Mouse (Mus musculus): ENCODE data around the gene Mesp1.
"Not testable (repeated sequence)": the region's sequence is repeated elsewhere in the genome, so short reads cannot be mapped to it uniquely, and the experiment has no call there.

Mesp1 gene

GRCm38 (mm10) chr7:79793688-79794087, at the start of gene Mesp1:
Mesp1 (minus strand) TSS chr7:79793788.
- no peak for DNase-seq

- no peak for DNase-seq
These were observed 48.6 kb upstream of the Mesp1 start for GRCm38 (mm10) chr7:79842163-79842562.

DNA sequence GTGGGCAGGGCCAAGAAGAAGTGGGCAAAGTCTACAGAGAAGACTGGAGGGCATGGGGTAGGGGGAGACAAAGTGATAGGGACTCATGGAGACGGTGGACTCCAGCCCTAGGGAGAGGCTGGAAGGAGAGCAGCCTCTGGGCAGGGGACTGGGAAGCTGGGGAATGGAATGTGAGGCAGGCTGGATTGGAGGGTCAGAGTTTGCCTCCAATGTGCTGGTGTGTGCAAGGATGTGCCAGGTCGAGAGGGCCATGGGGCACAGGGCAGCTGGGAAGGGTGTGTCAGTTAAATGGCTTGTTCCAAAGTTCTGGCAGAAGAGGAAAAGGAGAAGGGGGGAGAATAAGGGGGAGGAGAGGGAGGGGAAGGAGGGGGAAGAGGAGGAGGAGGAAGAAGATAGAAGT, 43.7 kb upstream of the Mesp1 start:
- no peak for DNase-seq

DNA sequence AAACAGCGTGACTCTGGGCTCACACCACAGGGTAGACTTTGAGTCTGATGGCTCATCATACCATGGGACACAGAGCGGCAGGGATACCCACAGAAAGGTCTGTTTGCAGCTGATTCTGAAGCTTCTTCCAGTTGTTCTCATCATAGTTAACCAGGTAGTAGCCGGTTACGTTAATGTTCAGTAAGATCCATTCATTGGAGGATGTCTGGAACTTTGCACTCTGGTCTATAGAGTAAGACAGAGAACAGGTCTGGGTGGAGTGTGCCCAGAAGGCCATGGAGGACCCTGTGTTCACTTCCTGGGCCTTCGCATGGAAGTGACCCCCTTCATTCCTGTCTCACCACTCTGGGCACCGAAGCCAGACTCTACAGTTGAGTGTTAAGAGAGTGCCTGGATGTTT, 41.6 kb upstream of the Mesp1 start:
- DNase-seq, result no peak

GRCm38 (mm10) chr7:79832980-79833379, 39.4 kb upstream of the Mesp1 start:
- DNase-seq, result no peak

DNA sequence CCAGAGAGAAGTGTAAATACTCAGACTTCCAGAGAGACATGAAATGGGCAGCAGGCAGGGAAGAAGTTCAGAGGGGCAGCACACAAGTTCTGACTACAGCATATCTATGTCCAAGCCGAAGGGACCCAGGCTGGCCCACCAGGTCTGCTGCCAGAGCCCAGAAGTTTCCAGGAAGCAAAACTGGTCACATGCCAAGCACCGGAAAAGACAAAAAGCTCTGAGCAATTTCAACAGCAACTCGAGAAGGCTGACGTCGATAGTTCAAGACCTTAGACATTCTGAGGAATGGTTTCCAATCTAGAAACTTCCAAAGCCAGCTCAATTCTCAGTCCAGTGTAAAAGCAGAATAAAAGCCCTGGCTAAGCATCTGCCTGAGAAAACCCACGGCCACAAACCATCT, 38.0 kb upstream of the Mesp1 start:
- DNase-seq, result no peak

- no peak for DNase-seq
These were observed 37.6 kb upstream of the Mesp1 start for GRCm38 (mm10) chr7:79831145-79831544.

DNA sequence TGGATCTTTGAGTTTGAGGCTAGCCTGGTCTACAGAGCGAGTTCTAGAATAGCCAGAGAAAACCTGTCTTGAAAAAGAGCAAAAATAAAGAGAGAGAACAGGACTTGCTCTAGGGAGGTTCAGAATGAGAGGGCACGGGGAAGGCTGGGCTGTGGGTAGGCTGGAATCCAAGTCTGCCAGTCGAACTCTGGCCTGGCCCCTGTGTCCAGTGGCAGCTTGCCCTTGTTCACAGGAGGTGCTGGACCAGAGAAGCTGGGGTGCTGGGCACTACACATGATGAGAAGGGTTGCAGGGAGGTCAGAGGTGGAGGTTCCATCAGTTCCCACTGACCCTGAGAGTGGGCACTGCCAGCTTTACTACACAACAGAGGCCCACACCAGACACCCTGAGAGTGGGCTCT, 34.8 kb upstream of the Mesp1 start:
- no peak for DNase-seq

DNA sequence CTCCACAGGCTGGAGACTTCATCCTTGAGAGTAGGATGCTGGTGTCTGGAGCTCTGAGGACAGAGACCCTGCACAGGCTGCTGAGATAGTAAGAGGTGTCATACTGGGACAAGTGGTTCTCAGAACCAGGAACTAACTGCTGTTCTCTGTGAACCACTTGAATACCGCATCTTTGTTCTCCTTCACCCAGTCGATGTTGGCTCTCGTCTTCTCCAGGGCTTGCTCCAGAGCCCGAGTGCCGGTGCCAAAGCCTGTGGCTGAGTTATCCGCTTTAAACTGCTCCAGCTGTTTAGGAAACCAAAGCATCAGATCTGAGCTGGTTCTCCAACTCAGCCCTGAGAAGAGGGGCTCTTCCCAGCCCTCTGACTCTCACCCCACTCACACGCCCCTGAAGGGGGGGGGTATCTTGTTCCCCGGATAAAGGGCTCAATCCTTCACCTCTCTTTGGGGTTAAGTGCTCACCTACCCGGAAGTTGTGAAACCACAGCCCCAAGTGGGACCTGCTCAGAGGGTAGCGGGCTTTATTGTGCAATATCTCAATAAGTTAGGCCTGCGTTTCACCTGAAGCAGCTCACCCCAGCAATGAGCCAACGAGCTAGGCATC, 28.6 kb upstream of the Mesp1 start:
- DNase-seq, result no peak

- no peak for DNase-seq
These were observed 26.4 kb upstream of the Mesp1 start for GRCm38 (mm10) chr7:79819996-79820395.

DNA sequence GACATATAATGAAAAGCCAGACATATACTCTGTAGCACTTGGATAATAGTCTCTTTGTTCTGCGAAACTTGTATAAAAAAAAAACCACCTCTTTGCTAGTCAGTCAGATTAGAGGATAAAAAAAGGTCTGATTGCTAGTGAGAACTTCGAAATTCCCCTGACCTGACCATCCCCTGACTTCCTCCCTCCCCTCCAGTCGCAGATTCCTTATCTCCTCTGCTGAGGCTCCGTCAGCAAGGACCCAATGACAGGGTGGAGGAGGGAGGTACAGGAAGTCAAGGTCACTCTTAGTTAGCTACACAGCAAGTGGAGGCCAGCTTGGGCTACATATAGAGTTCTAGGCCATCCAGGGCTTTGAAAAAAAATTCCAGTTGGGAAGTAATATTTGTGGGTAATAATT, 25.9 kb upstream of the Mesp1 start:
- DNase-seq, result no peak

DNA sequence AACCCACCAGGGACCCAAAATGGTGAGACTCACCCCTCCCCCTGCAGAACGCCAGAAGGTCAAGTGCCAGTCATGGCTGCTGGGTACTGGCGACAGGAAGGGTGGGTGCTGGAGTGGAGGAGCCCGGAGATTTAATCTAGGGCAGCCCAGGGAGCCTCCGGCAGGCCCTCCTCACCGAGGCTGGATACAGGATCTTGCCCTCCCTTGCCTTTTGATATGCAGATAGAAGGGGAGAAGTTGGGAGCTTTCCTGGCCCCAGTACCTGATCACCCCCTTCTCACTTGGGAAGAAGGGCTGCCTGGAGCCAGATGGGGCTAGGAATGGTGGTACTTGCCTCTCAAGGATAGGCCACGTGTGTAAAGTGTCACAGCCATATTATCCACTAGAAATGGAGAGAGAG, 24.7 kb upstream of the Mesp1 start:
- no peak for DNase-seq

- no peak for DNase-seq
These were observed 19.8 kb upstream of the Mesp1 start for GRCm38 (mm10) chr7:79813409-79813808.

DNA sequence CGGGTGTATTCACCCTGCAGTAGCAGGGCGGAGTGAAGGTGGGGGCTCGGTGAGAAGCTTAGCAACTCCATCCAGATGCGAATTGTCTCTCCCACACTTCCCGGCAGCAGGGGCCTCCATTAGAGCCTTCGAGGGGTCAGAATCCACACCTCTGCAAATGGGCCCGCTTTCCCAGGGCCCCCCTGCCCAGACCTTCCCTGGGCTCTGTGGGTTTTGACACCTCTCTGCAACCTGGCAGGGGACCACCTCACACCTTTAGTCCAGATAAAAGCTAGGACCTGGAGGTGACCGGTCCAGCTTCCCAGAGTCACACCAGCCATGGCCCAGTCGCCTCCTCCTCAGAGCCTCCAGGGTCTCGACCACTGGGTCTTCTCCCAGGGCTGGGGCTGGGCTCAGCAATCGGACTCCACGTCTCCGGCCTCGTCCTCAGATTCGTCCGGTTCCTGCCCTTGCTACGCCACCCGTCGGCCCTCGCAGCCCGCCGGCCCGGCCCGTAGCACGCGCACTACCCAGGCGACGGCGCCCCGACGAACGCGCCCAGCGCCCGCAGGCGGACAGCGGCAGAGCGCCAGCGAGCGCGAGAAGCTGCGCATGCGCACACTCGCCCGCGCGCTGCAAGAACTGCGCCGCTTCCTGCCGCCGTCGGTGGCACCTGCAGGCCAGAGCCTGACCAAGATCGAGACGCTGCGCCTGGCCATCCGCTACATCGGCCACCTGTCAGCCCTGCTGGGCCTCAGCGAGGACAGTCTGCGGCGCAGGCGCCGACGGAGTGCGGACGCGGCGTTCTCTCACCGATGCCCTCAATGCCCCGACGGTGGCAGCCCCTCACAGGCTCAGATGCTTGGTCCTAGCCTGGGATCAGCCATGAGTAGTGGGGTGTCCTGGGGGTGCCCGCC, 17.3 kb upstream of the Mesp1 start, which contains the start of gene Mesp2:
Gene Mesp2 (plus strand): TSS at position 117 of the 896 bp plus-strand sequence.
- DNase-seq, result peak; percentile 80

GRCm38 (mm10) chr7:79808561-79808960, 15.0 kb upstream of the Mesp1 start:
- no peak for DNase-seq

DNA sequence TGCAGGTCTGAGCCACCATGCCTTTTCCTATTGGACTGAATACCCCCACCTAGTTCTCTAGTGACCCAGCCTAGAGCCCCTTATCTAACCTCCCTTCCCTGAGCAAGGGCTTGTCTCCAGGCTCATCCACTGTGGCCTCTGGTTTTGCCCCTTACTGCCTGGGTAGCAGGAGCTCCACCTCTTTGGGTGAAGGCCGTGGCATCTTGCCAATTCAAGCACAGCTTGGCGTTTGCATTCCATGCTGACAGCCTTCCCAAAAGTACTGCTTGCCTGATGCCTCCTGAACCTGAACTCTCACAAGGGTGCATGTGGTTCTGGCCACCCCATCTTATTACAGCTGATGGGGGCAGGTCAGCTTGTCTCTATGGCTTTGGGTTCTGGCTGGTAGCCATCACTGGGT, 10.3 kb upstream of the Mesp1 start:
- DNase-seq, result no peak

DNA sequence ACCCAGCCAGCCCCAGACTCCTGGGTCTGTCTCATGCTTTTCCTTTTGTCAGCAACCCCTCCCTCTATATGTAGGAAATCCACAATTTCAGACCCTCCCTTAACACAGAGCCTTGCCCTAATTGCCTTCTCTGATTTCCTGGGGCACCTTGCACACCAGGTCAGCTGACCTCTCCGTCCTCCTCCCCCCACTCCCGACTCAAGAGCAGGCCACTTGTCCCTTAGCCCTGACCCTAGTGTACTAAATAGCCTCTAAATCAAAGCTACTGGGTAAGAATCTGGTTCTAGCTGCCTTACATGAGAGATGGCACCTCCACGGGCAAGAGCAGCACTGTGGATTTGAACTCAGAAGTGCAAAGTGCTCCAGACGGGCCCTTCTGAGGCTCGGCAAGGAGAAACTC, 8.4 kb upstream of the Mesp1 start:
- no peak for DNase-seq

- no peak for DNase-seq
These were observed 7.8 kb upstream of the Mesp1 start for GRCm38 (mm10) chr7:79801391-79801790.

DNA sequence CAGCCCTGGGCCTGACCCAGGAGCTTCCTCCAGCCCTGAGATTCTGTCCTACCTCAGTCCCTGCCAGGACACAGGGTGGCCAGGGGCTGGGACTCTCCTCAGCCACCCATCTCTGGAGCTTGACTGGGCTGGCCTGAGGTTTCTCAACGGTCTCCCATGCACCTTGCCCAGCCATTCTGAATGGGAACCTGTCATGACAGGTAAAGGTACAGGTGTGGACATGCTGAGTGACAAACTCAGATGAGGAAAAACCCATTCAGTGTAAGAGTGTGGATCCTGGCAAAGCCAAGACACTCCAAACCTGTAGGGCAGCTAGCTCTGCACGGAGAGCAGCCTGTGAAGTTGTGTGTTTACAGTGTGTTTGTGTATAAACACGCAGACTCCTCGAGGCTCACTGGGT, 6.7 kb upstream of the Mesp1 start:
- no peak for DNase-seq

DNA sequence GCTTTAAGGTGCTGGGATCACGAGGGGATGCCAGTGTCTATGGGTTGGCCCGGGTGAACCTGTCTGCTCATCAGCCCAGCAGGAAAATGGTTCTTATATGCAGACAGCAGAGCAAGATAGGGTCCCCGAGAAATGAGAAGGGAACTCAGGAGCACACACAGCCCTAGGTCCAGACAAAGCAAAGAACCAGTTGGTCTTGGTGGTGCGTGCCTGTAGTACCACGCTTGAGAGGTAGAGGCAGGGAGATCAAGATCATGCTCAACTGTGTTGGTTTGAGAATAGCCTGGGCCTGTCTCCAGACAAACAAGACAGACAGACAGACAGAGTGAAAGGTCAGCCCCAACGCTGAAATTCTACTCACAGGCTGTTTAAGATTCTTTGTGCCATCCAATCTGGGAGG, 5.9 kb upstream of the Mesp1 start:
- no peak for DNase-seq

GRCm38 (mm10) chr7:79799048-79799447, 5.5 kb upstream of the Mesp1 start:
- peak; percentile 81 for DNase-seq

GRCm38 (mm10) chr7:79798606-79799005, 5.0 kb upstream of the Mesp1 start:
- no peak for DNase-seq

- DNase-seq, result peak; percentile 63
These were observed 760 bp downstream of the Mesp1 start for GRCm38 (mm10) chr7:79792635-79793421.

DNA sequence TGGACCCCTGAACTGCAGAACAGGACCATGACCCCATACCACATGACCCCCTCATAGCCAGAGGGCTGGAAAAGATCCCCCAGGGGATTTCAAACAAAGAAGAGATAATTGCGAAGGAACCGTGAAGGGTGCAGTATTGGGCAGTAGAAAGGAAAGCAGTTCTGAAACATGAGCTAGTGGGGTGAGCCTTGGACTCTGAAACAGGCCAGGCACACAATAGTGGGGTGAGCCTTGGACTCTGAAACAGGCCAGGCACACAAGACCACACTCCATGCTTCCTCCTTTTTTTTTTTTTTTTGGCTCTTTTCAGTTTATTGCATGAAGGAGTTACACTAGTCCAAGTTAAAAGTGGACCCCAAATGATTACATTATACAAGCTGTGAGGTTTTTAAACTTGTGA, 3.8 kb downstream of the Mesp1 start:
- DNase-seq, result not testable (repeated sequence)

Data from right cerebral cortex, postnatal 4 days (tissue).